Mouse (Mus musculus) brain, adult 2 months (tissue): ENCODE data around the gene Tnr.

ENCODE experiments used
- DNase-seq: peaks from one replicate; pipeline ENCODE4 v3.0.0; 2011; ENCODE audit warnings: low read depth, low spot score

Tnr gene

DNA sequence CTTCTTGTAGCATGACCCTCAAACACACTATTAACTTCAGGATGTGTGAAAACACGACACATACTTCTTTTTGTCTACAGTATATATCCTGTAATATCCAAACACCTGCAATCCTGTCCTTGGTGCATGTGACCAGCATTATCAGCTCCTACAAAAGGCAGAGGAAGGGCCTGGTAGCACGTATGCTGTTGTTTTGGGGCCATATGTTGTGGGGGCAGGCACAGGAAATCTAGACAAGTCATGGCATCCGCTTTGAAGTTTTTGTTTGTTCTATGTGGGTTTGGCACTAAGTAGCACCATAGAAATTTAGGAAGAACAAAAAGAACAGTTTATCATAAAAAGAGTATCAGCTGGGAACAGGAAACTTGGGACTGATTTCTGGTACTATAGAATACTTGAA lies 105.5 kb downstream of the Tnr start:
- peak; percentile 45 for DNase-seq

DNA sequence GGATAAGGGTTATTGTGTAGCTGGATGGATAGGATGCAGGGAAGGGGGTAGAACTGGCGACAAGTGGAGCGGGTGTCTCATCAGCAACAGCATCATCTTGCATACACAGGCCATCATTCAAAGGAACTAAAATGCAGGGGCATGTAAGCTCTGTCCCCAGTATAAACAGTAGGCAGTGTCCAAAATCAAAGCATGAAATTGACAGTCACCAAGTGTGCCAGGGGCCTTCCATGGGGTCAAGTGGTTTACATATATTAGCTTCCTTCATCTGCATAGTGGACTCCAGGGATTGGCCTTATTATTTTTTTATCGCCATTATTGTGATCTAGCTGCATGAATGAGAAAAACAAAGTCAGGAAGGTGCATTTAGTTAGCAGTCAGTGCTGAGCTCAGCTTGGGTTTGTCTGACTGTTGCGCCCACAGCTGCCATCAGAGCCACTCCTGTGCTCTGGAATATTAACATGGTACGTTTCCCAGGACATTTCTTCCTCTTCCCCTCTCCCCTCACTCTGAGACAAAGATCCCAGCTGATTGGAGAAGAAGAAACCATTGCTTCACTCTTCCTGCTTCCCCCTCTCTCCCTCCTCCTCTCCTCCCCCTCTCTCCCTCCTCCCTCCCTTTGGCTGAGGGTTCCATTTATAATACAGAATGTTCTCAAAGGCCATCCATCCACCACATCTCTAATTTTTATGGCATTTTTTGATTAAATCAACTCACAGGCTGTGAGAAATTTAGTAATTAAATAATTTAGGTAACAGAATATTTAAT lies 106.4 kb downstream of the Tnr start:
- DNase-seq: no peak

GRCm38 (mm10) chr1:159632558-159632957 lies 109.0 kb downstream of the Tnr start:
- no peak for DNase-seq

- DNase-seq: peak; percentile 79
Measured at GRCm38 (mm10) chr1:159639408-159639807, 115.8 kb downstream of the Tnr start.

DNA sequence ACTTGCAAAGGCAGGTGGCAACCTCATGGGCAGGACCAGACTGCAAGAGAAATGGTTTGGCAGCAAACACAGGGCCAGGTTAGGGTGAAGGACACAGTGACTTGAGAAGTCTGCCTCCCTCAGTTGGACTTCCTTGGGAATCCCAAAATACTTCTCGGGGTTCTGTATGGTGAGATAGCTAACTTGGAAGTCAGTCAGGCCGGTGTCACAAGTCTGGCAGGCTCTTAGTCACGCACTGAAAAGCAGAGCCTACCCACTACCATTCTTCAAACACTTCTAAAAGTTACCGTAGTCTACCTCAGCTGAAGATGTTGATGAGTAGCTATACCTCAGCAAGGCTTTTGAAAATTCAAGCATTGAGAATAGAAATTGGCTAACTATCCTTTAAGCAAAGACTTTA lies 122.2 kb downstream of the Tnr start:
- peak; percentile 44 for DNase-seq

- DNase-seq: no peak
Measured at GRCm38 (mm10) chr1:159650486-159650885, 126.9 kb downstream of the Tnr start.

DNA sequence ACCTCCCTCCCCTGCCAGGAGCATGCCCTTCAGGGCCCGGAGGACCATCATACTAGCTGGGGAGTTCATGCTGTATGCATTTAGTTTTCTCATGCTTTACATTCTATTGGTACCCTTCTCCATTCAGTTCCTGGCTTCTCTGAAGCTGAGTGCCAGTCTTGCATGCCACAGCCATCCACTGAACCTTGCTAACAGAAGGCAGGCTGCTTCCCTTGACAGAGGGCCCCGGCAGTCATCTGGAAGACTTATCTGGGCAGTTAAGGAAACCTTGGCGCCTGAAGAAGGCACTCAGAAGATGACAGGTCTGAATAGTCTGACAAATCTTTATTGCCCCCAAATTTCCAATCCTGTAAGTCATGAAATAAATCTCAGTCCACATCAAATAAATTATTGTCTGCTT lies 131.7 kb downstream of the Tnr start:
- DNase-seq: no peak

DNA sequence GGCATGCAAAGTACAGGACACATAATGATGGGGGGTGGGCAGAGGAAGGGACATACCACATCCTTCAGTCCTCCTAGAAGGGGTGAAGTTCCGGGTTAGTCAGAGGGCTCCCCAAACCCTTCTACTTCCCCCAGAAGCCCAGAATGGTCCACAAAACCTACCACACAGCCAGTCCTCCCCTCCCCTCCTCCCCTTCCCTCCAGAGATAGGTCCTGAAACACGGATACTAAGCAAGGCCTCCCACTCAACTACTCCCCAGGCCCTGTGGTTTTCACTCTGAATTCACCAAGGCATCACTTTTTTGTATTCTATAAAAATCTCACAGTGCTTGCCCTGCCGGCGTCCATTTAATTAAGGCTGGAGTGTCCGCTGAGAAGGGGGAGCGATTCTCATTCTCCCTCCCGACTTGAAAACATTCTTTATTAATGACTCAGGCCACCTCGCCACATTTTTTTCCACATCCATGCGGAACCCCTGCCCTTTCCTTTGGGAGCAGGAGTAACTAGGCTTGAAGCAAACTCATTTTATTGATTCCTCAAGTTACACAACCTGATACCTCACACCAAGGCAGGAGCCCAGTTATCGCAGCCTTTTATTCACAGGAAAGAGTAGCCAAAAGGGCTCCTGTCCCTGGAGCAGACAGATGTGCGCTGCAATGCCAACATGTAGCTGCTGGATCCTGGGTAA lies 134.4 kb downstream of the Tnr start:
- DNase-seq: no peak

- peak; percentile 45 for DNase-seq
Measured at GRCm38 (mm10) chr1:159660620-159661501, 137.3 kb downstream of the Tnr start.

DNA sequence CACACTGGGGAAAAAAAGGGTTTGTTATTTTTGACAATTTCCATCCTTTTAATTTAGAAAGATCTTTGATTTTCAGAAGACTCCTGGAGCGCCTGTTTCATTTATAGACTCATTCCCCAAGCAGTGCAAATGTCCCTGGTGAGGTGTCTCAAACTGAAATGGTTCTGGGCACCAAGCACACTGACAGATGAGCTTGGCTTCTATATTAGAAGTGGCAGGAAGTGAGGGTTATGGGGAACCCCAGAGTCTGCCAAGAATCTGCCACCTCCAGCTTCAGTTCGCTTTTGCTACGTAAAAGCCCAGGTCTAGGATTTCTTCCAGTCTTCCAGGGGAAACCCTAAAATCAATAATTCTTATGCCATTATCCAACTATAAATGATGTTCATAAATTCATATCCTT lies 140.9 kb downstream of the Tnr start:
- peak; percentile 88 for DNase-seq

DNA sequence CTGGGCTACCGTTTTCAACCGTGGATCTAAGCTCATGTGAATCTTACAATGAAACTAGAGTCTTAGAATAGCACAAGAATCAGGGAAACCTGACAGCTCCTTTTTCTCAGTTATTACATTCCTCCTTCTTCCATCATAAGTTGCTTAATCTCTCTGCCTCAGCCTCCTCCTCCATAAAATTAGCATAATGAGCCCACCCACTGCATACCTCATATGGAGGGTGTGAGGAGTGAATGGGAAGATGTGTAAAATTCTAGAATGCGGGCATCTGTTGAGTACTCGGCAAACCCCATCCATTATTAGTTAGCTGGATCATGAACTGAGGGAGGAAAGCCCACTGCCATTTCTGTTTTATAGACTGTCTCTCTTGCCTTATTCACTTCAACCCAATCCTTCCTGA lies 141.4 kb downstream of the Tnr start:
- peak; percentile 78 for DNase-seq

- DNase-seq: peak; percentile 86
Measured at GRCm38 (mm10) chr1:159670629-159671150, 147.1 kb downstream of the Tnr start.

- DNase-seq: no peak
Measured at GRCm38 (mm10) chr1:159671181-159671580, 147.6 kb downstream of the Tnr start.

DNA sequence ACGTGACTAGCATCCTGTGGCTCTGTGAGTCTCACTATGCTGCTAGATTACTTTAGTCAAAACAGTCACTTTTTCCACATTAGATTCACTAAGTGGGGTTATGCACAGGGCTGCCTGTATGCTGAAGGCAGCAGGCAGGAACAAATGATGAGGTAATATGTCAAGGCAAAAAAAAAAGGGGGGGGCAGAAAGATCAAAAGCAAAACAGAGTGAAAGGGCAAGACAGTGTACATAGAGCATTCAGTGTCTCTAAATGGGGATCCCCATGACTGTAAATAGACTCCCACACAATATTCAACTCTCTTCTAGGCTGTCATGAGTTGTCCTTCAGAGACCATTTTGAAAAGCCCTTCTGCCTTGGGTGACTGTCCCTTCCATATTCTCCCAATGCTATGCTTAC lies 150.7 kb downstream of the Tnr start:
- no peak for DNase-seq

DNA sequence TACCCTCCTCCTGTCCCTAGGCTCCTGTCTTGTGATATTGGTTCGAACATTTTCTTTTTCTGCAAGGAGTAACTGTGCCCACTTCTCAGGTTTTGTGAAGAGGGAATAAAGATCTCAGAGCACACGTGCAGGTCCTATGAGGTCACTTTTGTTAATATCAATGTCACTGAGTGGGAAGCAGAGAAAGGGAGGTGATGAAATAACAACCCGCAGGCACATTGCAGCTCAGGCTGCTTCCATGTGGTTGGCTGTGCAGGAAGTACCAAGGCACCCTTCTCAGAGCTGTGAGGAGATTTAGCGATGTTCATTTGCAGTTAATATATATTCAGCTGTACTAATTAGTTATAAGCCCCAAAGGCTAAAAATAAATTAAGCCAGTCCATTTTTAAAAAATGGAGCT lies 151.9 kb downstream of the Tnr start:
- no peak for DNase-seq

GRCm38 (mm10) chr1:159678221-159678935 lies 154.8 kb downstream of the Tnr start:
- DNase-seq: peak; percentile 97

- no peak for DNase-seq
Measured at GRCm38 (mm10) chr1:159681252-159681651, 157.7 kb downstream of the Tnr start.

- peak; percentile 99 for DNase-seq
Measured at GRCm38 (mm10) chr1:159686476-159687231, 163.1 kb downstream of the Tnr start.

DNA sequence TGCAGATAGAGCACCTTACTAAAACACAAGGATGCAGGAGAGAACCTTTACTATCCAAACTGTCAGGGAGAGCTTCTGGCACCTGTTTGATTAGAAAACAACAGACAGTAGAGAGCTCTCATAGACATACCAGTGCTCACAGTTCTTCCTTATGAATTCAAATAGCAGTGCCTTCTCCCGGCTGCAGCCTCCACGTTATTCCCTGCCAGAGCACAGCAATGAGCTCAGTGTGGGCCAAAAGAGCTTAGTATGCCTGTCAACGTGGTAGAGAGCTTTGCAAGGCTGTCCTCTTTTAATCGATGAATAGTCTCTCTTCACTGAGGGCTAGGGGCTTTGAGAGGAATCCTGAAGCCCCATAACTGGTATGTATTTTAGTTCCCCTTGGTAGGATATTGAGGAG lies 173.1 kb downstream of the Tnr start:
- peak; percentile 43 for DNase-seq

DNA sequence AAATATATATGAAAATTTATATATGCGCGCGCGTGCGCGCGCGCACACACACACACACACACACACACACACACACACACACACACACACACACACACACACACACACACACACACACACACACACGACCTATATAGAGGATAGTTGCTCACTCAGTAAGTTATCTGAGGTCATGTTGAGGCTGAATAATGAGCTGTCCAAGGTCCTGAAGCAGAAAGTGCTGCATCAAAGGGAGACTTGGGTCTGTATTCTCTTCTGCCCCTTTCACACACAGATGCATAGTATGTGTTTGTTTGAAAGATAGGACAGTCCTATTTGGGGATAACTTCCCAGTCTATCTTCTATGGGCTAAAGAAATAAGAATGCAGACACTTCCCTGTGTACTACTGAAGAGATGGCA lies 178.5 kb downstream of the Tnr start:
- DNase-seq: no peak

- DNase-seq: peak; percentile 81
Measured at GRCm38 (mm10) chr1:159704925-159705324, 181.4 kb downstream of the Tnr start.
